Mouse (Mus musculus): ENCODE results near the gene Galt. TPM values are rescaled to one million over a fixed set of nuclear protein-coding genes. Genes with fewer than 3 reads are reported as not detected.

The Galt gene
- polyA plus RNA-seq, 1 experiment from 2014 or later: 27.4 TPM

- H3K4me1 ChIP-seq (replicated peaks; ENCODE audit: control insufficient read depth, insufficient read depth): peaks cover 11% of the 10 kb centered on the region; the same call in 1 of the 2 replicates
- TF ChIP-seq CTCF (IDR thresholded peaks at IDR 0.05; ENCODE audit: low read depth) (no peak), EP300 (optimal IDR thresholded peaks at IDR 0.05) (no peak)
- H3K4me2 ChIP-seq (replicated peaks; ENCODE audit: low read depth): no peak overlapping the region
- H3K36me3 ChIP-seq (ENCODE audit: control insufficient read depth, insufficient read depth, low read length): peaks cover 5% of the 10 kb centered on the region; the same call in 1 of the 2 replicates
- no peak overlapping the region for H3K27ac ChIP-seq (replicated peaks)
- H3K9me3 ChIP-seq (ENCODE audit: control insufficient read depth, low read length): no peaks in the 10 kb centered on the region
- H3K9ac ChIP-seq (ENCODE audit: low read length): no peak overlapping the region
- ATAC-seq (ENCODE audit: low FRiP score, low TSS enrichment) (no peak), DNase-seq (ENCODE audit: low spot score) (no peak)
- WGBS: 80% methylated on average over 11 of the region's 11 CpGs
- H3K27me3 ChIP-seq (ENCODE audit: control insufficient read depth, insufficient read depth, low read length): no peaks in the 10 kb centered on the region
- H3K4me3 ChIP-seq (ENCODE audit: low read depth, low read length): no peak overlapping the region
Measured at GRCm38 (mm10) chr4:41758021-41758420, 3.0 kb downstream of the Galt start.

GRCm38 (mm10) chr4:41758701-41759100, 3.7 kb downstream of the Galt start:
- ATAC-seq (ENCODE audit: low FRiP score, low TSS enrichment) (no peak), DNase-seq (ENCODE audit: low spot score) (no peak)
- Histone ChIP-seq H3K36me3 (ENCODE audit: control insufficient read depth, insufficient read depth, low read length) (peaks cover 5% of the 10 kb centered on the region; the same call in 1 of the 2 replicates), H3K4me3 (ENCODE audit: low read depth, low read length) (no peak overlapping the region), H3K9me3 (ENCODE audit: control insufficient read depth, low read length) (no peaks in the 10 kb centered on the region), H3K4me1 (replicated peaks; ENCODE audit: control insufficient read depth, insufficient read depth) (peaks cover 11% of the 10 kb centered on the region; the same call in 1 of the 2 replicates), H3K9ac (ENCODE audit: low read length) (no peak overlapping the region), H3K27me3 (ENCODE audit: control insufficient read depth, insufficient read depth, low read length) (no peaks in the 10 kb centered on the region), H3K4me2 (replicated peaks; ENCODE audit: low read depth) (no peak overlapping the region), H3K27ac (replicated peaks) (no peak overlapping the region)
- TF ChIP-seq EP300 (optimal IDR thresholded peaks at IDR 0.05) (no peak), CTCF (IDR thresholded peaks at IDR 0.05; ENCODE audit: low read depth) (no peak)
- 92% methylated on average over 4 of the region's 4 CpGs for WGBS

GRCm38 (mm10) chr4:41759206-41759605, 4.2 kb downstream of the Galt start:
- peaks cover 11% of the 10 kb centered on the region; the same call in 1 of the 2 replicates for H3K4me1 ChIP-seq (replicated peaks; ENCODE audit: control insufficient read depth, insufficient read depth)
- H3K4me3 ChIP-seq (ENCODE audit: low read depth, low read length): no peak overlapping the region
- no peak overlapping the region for H3K4me2 ChIP-seq (replicated peaks; ENCODE audit: low read depth)
- ATAC-seq (ENCODE audit: low FRiP score, low TSS enrichment) (no peak), DNase-seq (ENCODE audit: low spot score) (peak; percentile 46)
- TF ChIP-seq CTCF (IDR thresholded peaks at IDR 0.05; ENCODE audit: low read depth): no peak
- H3K27ac ChIP-seq (replicated peaks): peak overlapping the region; percentile 89
- 74% methylated on average over 9 of the region's 9 CpGs for WGBS
- no peak overlapping the region for H3K9ac ChIP-seq (ENCODE audit: low read length)
- peaks cover 5% of the 10 kb centered on the region; the same call in 1 of the 2 replicates for H3K36me3 ChIP-seq (ENCODE audit: control insufficient read depth, insufficient read depth, low read length)
- H3K27me3 ChIP-seq (ENCODE audit: control insufficient read depth, insufficient read depth, low read length): no peaks in the 10 kb centered on the region
- no peaks in the 10 kb centered on the region for H3K9me3 ChIP-seq (ENCODE audit: control insufficient read depth, low read length)

- Histone ChIP-seq H3K4me3 (ENCODE audit: low read depth, low read length) (peak overlapping the region; percentile 43), H3K27me3 (ENCODE audit: control insufficient read depth, insufficient read depth, low read length) (no peaks in the 10 kb centered on the region), H3K4me1 (replicated peaks; ENCODE audit: control insufficient read depth, insufficient read depth) (peaks cover 11% of the 10 kb centered on the region; the same call in 1 of the 2 replicates), H3K27ac (replicated peaks) (peak overlapping the region; percentile 89), H3K9ac (ENCODE audit: low read length) (peak overlapping the region; percentile 56), H3K9me3 (ENCODE audit: control insufficient read depth, low read length) (no peaks in the 10 kb centered on the region), H3K4me2 (replicated peaks; ENCODE audit: low read depth) (peak overlapping the region; percentile 59), H3K36me3 (ENCODE audit: control insufficient read depth, insufficient read depth, low read length) (peaks cover 5% of the 10 kb centered on the region; the same call in 1 of the 2 replicates)
- ATAC-seq (ENCODE audit: low FRiP score, low TSS enrichment): peak; percentile 27
- no peak for TF ChIP-seq EP300 (optimal IDR thresholded peaks at IDR 0.05)
- no peak for TF ChIP-seq CTCF (IDR thresholded peaks at IDR 0.05; ENCODE audit: low read depth)
- WGBS: 29% methylated on average over 6 of the region's 6 CpGs
- no peak for DNase-seq (ENCODE audit: low spot score)
Measured at GRCm38 (mm10) chr4:41759656-41760287, 4.7 kb downstream of the Galt start.

DNA sequence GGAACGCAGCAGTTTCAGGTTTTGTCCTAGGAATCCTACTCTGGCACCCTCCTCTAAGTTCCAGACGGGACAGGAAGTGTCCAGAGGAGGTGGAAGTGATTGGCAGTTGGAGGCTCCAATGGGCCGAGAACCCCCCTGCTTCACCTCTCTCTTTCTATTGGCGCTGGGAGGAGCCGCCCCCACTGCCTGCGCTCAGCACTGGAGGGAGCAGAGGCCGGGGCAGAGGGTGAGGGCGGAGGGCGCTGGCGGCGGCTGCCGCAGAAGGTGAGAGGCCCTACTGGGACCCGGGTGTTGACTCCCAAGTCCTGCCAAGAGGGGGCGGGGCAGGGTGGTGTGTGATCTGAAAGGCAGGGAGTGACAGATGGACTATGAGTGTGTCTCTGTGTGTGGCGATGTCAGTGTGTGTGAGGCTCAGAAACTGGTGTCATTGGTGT, 5.3 kb downstream of the Galt start:
- WGBS: under 1% methylated on average over 15 of the region's 15 CpGs
- H3K4me3 ChIP-seq (ENCODE audit: low read depth, low read length): peak overlapping the region; percentile 43
- H3K4me2 ChIP-seq (replicated peaks; ENCODE audit: low read depth): peak overlapping the region; percentile 59
- H3K4me1 ChIP-seq (replicated peaks; ENCODE audit: control insufficient read depth, insufficient read depth): peaks cover 11% of the 10 kb centered on the region; the same call in 1 of the 2 replicates
- no peaks in the 10 kb centered on the region for H3K27me3 ChIP-seq (ENCODE audit: control insufficient read depth, insufficient read depth, low read length)
- peak overlapping the region; percentile 56 for H3K9ac ChIP-seq (ENCODE audit: low read length)
- TF ChIP-seq EP300 (optimal IDR thresholded peaks at IDR 0.05) (no peak), CTCF (IDR thresholded peaks at IDR 0.05; ENCODE audit: low read depth) (peak; percentile 55)
- H3K9me3 ChIP-seq (ENCODE audit: control insufficient read depth, low read length): no peaks in the 10 kb centered on the region
- ATAC-seq (ENCODE audit: low FRiP score, low TSS enrichment): peak; percentile 94
- H3K36me3 ChIP-seq (ENCODE audit: control insufficient read depth, insufficient read depth, low read length): peaks cover 5% of the 10 kb centered on the region; the same call in 1 of the 2 replicates
- DNase-seq (ENCODE audit: low spot score): peak; percentile 93
- peak overlapping the region; percentile 89 for H3K27ac ChIP-seq (replicated peaks)

GRCm38 (mm10) chr4:41760911-41761310, 5.9 kb downstream of the Galt start:
- H3K9me3 ChIP-seq (ENCODE audit: control insufficient read depth, low read length): no peaks in the 10 kb centered on the region
- H3K27ac ChIP-seq (replicated peaks): peak overlapping the region; percentile 89
- ATAC-seq (ENCODE audit: low FRiP score, low TSS enrichment): peak; percentile 5; the same call in 1 of the 2 replicates
- peaks cover 11% of the 10 kb centered on the region; the same call in 1 of the 2 replicates for H3K4me1 ChIP-seq (replicated peaks; ENCODE audit: control insufficient read depth, insufficient read depth)
- peaks cover 5% of the 10 kb centered on the region; the same call in 1 of the 2 replicates for H3K36me3 ChIP-seq (ENCODE audit: control insufficient read depth, insufficient read depth, low read length)
- no peaks in the 10 kb centered on the region for H3K27me3 ChIP-seq (ENCODE audit: control insufficient read depth, insufficient read depth, low read length)
- WGBS: 45% methylated on average over 4 of the region's 4 CpGs
- DNase-seq (ENCODE audit: low spot score): no peak
- TF ChIP-seq EP300 (optimal IDR thresholded peaks at IDR 0.05) (no peak), CTCF (IDR thresholded peaks at IDR 0.05; ENCODE audit: low read depth) (no peak)
- H3K9ac ChIP-seq (ENCODE audit: low read length): peak overlapping the region; percentile 56
- H3K4me2 ChIP-seq (replicated peaks; ENCODE audit: low read depth): peak overlapping the region; percentile 59
- H3K4me3 ChIP-seq (ENCODE audit: low read depth, low read length): peak overlapping the region; percentile 43

Data from stomach, postnatal 0 days (tissue).